Mouse (Mus musculus) midbrain, embryonic 11.5 days (tissue): Measurements from ENCODE around the gene Gm48551. TPM values are rescaled to one million over a fixed set of nuclear protein-coding genes. Genes with fewer than 3 reads are reported as not detected.

Experiments
- ATAC-seq: fragments of 200-750 bp; cut with Nextera tagmentation; 2 replicates; pipeline ENCODE4 v1.8.0; 2017; ENCODE audit warnings: moderate TSS enrichment, moderate library complexity; ENCODE audit not compliant: low FRiP score
- DNase-seq: peaks from one replicate; pipeline ENCODE4 v3.0.0; 2015; ENCODE audit warnings: low spot score; ENCODE audit errors: missing footprints
- H3K27ac ChIP-seq: fragments of 300-500 bp; sonication (generic); 2 replicates; pipeline ENCODE4 v1.5.1; 2014; ENCODE audit warnings: low read depth, low read length
- H3K27me3 ChIP-seq: fragments of 300-500 bp; sonication (generic); 2 replicates; pipeline ENCODE4 v1.6.1; 2014; ENCODE audit warnings: mild to moderate bottlenecking, low read length, moderate library complexity, mixed read lengths; ENCODE audit not compliant: control insufficient read depth, insufficient read depth
- H3K36me3 ChIP-seq: fragments of 300-500 bp; sonication (generic); 2 replicates; pipeline ENCODE4 v1.6.1; 2014; ENCODE audit warnings: mild to moderate bottlenecking, low read length, moderate library complexity, mixed read lengths; ENCODE audit not compliant: control insufficient read depth, insufficient read depth
- H3K4me1 ChIP-seq: fragments of 300-500 bp; sonication (generic); 2 replicates; pipeline ENCODE4 v1.6.1; 2014; ENCODE audit warnings: low read length; ENCODE audit not compliant: control insufficient read depth, insufficient read depth
- H3K4me2 ChIP-seq: fragments of 300-500 bp; sonication (generic); 2 replicates; pipeline ENCODE4 v1.6.1; 2014; ENCODE audit warnings: mild to moderate bottlenecking, moderate library complexity
- H3K4me3 ChIP-seq: fragments of 300-500 bp; sonication (generic); 2 replicates; pipeline ENCODE4 v1.5.1; 2014; ENCODE audit warnings: low read depth, low read length
- H3K9ac ChIP-seq: fragments of 300-500 bp; sonication (generic); 2 replicates; pipeline ENCODE4 v1.6.1; 2014; ENCODE audit warnings: low read length
- H3K9me3 ChIP-seq: fragments of 300-500 bp; sonication (generic); 2 replicates; pipeline ENCODE4 v1.6.1; 2016; ENCODE audit warnings: low read length; ENCODE audit not compliant: control insufficient read depth
- WGBS: fragments of 180-500 bp; shearing (Covaris S2); extraction: QIAGEN DNeasy Blood & Tissue Kit; methylation state at CpG from one replicate; pipeline ENCODE4 v1.1.7; 2014; 5-methylcytosine and 5-hydroxymethylcytosine counted together
- polyA plus RNA-seq: library from polyadenylated mRNA; unstranded; fragments of >200 nt; fragmentation: Nextera tagmentation; extraction: Ambion mirVana; gene quantifications from 2 replicates; pipeline ENCODE4 v1.2.1, GENCODE M21; 2014

The Gm48551 gene
- polyA plus RNA-seq, 1 experiment from 2014 or later: 2.9 TPM

GRCm38 (mm10) chr10:81389373-81389772, 5.1 kb downstream of the Gm48551 start:
- Histone ChIP-seq H3K4me3 (no peak overlapping the region), H3K4me2 (no peak overlapping the region), H3K9me3 (no peaks in the 10 kb centered on the region), H3K4me1 (peaks cover 21% of the 10 kb centered on the region), H3K36me3 (peaks cover 16% of the 10 kb centered on the region), H3K9ac (peak overlapping the region; percentile 28; the same call in 1 of the 2 replicates), H3K27ac (peak overlapping the region; percentile 25), H3K27me3 (no peaks in the 10 kb centered on the region)
- peak; percentile 2; the same call in 1 of the 2 replicates for ATAC-seq
- peak; percentile 88 for DNase-seq
- 38% methylated on average over 3 of the region's 3 CpGs for WGBS

DNA sequence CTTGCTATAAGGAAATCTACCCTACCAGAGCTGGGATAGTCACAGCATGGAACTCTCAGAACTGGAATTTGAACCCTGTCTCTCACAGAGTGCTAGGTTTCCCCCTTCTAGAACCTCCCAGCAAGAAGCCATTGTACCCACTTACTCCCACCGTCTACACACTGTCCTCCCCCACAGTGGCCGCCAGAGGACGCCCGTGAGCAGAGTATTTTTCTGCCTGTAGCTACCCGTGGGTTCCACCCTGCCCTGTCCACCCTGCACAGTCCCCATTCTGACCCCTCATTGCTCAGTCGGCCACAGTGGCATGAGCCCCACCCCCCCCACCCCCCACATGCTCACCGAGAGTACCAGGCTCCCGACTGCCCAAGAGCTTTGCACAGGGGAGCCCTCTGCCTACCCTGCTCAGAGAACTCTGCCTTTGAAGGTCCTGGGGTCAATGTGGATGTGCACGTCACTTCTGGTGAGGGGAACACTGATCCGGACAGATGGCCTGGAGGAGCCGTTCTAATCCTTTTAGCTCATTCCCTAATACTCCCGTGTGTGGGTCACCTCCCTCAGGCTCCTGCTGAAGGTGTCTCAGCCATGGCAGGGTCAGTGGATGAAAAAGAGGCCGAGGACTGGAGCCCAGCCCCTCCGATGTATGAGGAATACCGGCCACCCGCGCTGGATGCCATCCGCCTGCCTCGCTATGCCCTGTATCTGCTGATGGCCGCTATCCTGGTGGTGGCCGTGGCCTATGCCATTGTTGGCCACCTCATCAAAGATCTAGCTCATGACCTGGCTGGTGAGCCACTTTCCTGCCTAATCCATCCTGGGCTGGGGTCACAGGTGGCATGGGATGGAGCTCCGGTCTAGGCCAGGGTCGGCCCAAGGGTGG, 5.8 kb downstream of the Gm48551 start:
- Histone ChIP-seq H3K36me3 (peaks cover 16% of the 10 kb centered on the region), H3K4me3 (no peak overlapping the region), H3K9ac (peak overlapping the region; percentile 28; the same call in 1 of the 2 replicates), H3K9me3 (no peaks in the 10 kb centered on the region), H3K27ac (no peak overlapping the region), H3K4me2 (no peak overlapping the region), H3K4me1 (peaks cover 17% of the 10 kb centered on the region), H3K27me3 (no peaks in the 10 kb centered on the region)
- peak; percentile 97 for DNase-seq
- peak; percentile 60 for ATAC-seq
- 56% methylated on average over 23 of the region's 23 CpGs for WGBS

DNA sequence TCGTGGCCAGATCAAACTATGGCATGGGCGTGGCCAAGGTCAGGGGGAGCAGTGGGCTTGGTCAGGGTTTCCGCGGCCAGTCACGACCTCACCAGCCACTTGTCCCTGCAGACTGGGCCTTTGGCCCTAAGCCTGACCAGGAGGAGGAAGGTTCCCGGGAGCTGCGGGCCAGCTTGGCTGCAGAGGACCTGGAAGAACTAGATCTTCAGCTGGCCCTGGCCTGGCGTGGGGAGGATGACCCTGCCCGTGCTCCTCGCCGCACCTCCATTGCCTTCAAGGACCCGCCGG, 6.4 kb downstream of the Gm48551 start:
- ATAC-seq: no peak
- no peak for DNase-seq
- Histone ChIP-seq H3K4me2 (no peak overlapping the region), H3K36me3 (peaks cover 16% of the 10 kb centered on the region), H3K9me3 (no peaks in the 10 kb centered on the region), H3K4me3 (no peak overlapping the region), H3K9ac (no peak overlapping the region), H3K4me1 (peaks cover 11% of the 10 kb centered on the region), H3K27me3 (no peaks in the 10 kb centered on the region), H3K27ac (no peak overlapping the region)
- 88% methylated on average over 13 of the region's 13 CpGs for WGBS

DNA sequence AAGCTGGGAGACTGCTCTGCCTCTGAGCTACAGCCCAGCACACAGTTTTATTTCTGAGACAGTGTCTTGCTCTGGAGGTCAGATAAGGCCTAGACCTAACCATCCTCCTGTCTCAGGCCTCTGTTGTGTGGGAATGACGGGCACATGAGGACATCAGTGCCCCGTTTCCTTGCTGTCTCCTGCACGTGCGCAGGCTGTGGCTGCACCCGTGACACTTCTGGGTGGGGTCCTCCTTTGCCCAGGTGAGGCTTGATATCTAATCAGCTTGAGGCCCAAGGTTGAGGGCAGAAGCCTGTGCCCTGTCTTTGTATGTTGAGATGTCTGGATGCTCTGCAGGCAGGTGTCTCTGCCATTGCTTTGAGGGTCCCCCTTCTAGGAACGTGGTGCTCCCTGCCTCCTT, 8.0 kb downstream of the Gm48551 start:
- Histone ChIP-seq H3K9ac (no peak overlapping the region), H3K36me3 (peaks cover 9% of the 10 kb centered on the region), H3K27me3 (no peaks in the 10 kb centered on the region), H3K4me2 (no peak overlapping the region), H3K4me3 (no peak overlapping the region), H3K4me1 (peaks cover 16% of the 10 kb centered on the region), H3K9me3 (no peaks in the 10 kb centered on the region), H3K27ac (no peak overlapping the region)
- ATAC-seq (no peak), DNase-seq (no peak)
- 85% methylated on average over 6 of the region's 6 CpGs for WGBS

GRCm38 (mm10) chr10:81392781-81393185, 8.5 kb downstream of the Gm48551 start, which contains the start of gene Smim24:
TSS of gene Smim24 (plus strand) at chr10:81393051.
- peak within 1 kb of the TSS; percentile 32 for H3K4me2 ChIP-seq
- H3K27me3 ChIP-seq: no peaks in the 10 kb centered on the region
- H3K27ac ChIP-seq: no peak within 1 kb of the TSS
- 67% methylated on average over 14 of the region's 14 CpGs for WGBS
- H3K9ac ChIP-seq: peak within 1 kb of the TSS; percentile 43
- peaks cover 4% of the 10 kb centered on the region for H3K36me3 ChIP-seq
- H3K9me3 ChIP-seq: no peaks in the 10 kb centered on the region
- no peak within 1 kb of the TSS for H3K4me3 ChIP-seq
- DNase-seq (no peak), ATAC-seq (no peak)
- H3K4me1 ChIP-seq: peaks cover 16% of the 10 kb centered on the region

DNA sequence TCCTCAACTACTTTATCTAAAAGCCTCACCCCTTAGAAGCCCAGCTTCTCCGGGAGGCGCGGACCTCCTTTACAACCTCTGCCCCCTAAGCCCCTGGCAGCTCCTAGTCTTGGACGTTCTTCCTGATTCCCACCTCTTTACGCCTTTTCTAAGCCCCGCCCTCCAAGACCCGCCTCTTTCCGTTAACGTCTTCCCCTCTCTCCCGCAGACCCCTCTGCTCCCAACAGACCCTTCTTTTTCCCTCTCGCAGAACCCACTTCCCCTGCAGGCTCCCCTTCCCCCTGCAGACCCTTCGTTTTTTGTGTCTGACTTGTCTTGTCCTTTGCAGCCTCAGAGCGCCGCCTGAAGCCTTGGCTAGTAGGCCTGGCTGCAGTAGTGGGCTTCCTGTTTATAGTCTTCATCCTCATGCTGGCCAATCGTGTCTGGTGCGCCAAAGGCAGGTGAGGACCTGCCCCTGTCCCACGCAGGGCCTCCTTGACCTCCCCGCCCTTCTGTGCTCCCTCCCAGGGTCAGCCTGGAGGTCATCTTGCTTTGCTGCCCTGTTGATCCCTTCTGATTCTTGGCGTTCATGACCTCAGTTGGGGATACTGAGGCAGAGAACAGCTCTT, 9.3 kb downstream of the Gm48551 start:
- Histone ChIP-seq H3K9ac (peak overlapping the region; percentile 43), H3K36me3 (no peaks in the 10 kb centered on the region), H3K4me1 (peaks cover 16% of the 10 kb centered on the region), H3K4me2 (peak overlapping the region; percentile 32), H3K27me3 (no peaks in the 10 kb centered on the region), H3K4me3 (no peak overlapping the region), H3K27ac (no peak overlapping the region), H3K9me3 (no peaks in the 10 kb centered on the region)
- WGBS: 6% methylated on average over 19 of the region's 19 CpGs
- no peak for DNase-seq
- no peak for ATAC-seq

- Histone ChIP-seq H3K4me3 (no peak overlapping the region), H3K27ac (no peak overlapping the region), H3K9me3 (no peaks in the 10 kb centered on the region), H3K27me3 (no peaks in the 10 kb centered on the region), H3K4me2 (no peak overlapping the region), H3K4me1 (peaks cover 17% of the 10 kb centered on the region), H3K36me3 (0 out of 2 replicates have a peak, but pooled peaks cover 2% of the 10 kb centered on the region), H3K9ac (0 out of 2 replicates have a peak overlapping the region, but pooled peaks have one; percentile 9)
- ATAC-seq (peak; percentile 45; the same call in 1 of the 2 replicates), DNase-seq (peak; percentile 98)
- WGBS: 19% methylated on average over 5 of the region's 5 CpGs
Measured at GRCm38 (mm10) chr10:81395127-81395526, 10.9 kb downstream of the Gm48551 start.

DNA sequence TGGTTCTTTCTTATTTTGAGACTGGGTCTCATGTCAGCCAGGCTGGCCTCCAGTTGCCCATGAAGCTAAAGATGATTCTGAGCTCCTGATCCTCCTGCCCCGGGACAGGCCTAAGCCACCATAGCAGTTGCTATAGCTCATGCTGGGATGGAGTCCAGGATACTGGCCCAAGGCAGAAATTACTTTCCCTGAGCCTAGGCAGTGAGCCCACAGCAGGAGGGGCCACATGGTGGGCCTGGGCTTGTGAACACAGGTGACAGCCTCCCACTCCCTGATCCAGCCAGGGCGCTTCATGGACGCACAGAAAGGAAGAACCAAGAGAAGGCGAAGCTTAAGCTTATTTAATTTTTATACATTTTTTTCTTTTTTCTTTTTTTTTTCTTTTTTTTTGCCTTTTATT, 11.6 kb downstream of the Gm48551 start:
- Histone ChIP-seq H3K9ac (no peak overlapping the region), H3K4me2 (no peak overlapping the region), H3K36me3 (0 out of 2 replicates have a peak, but pooled peaks cover 2% of the 10 kb centered on the region), H3K4me3 (no peak overlapping the region), H3K9me3 (no peaks in the 10 kb centered on the region), H3K27me3 (peaks cover 6% of the 10 kb centered on the region; the same call in 1 of the 2 replicates), H3K27ac (no peak overlapping the region), H3K4me1 (peaks cover 20% of the 10 kb centered on the region)
- ATAC-seq (no peak), DNase-seq (peak; percentile 81)
- WGBS: 83% methylated on average over 4 of the region's 4 CpGs

DNA sequence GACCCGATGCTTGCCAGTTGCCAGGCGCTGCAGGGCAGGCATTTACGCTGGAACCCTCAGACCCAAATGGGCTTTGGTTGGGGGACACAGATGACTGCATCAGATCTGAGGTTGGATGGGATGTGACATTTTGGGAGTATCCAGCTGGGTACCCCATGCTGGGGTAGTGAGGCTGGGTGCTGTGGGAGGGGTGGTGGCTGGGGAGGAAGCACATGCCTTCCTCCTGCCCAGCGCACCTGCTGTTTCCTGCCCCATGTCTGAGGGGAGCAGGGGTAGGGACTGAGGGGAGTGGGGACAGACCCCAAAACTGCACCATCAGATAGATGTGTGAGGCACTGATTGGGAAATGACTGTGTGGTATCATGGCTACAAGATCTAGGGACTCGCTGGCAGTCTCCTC, 12.5 kb downstream of the Gm48551 start:
- H3K4me2 ChIP-seq: no peak overlapping the region
- H3K4me1 ChIP-seq: peaks cover 27% of the 10 kb centered on the region
- ATAC-seq (no peak), DNase-seq (no peak)
- no peak overlapping the region for H3K27ac ChIP-seq
- H3K36me3 ChIP-seq: 0 out of 2 replicates have a peak, but pooled peaks cover 2% of the 10 kb centered on the region
- H3K9me3 ChIP-seq: no peaks in the 10 kb centered on the region
- H3K27me3 ChIP-seq: peaks cover 6% of the 10 kb centered on the region; the same call in 1 of the 2 replicates
- 60% methylated on average over 5 of the region's 5 CpGs for WGBS
- H3K4me3 ChIP-seq: no peak overlapping the region
- no peak overlapping the region for H3K9ac ChIP-seq
